Mouse (Mus musculus) ES-Bruce4 (cell line): ENCODE data around the gene Clp1. TPM values are rescaled to one million over a fixed set of nuclear protein-coding genes. Genes with fewer than 3 reads are reported as not detected.

Experiments used
- H3K27ac ChIP-seq: 2 replicates; pipeline ENCODE4 v1.5.1; 2012; ENCODE audit warnings: low read length, inconsistent platforms; ENCODE audit not compliant: insufficient read depth
- H3K27me3 ChIP-seq: 2 replicates; pipeline ENCODE4 v1.6.1; 2012; ENCODE audit warnings: mild to moderate bottlenecking, low read length, inconsistent platforms; ENCODE audit not compliant: control insufficient read depth, poor library complexity, insufficient read depth, severe bottlenecking
- H3K36me3 ChIP-seq: 2 replicates; pipeline ENCODE4 v1.6.1; 2012; ENCODE audit warnings: inconsistent platforms, mild to moderate bottlenecking, low read length, moderate library complexity; ENCODE audit not compliant: control insufficient read depth, poor library complexity, insufficient read depth, severe bottlenecking
- H3K4me1 ChIP-seq: one replicate; pipeline ENCODE4 v1.8.1; 2011; ENCODE audit warnings: low read length; ENCODE audit not compliant: control insufficient read depth, insufficient read depth
- H3K4me3 ChIP-seq: 2 replicates; pipeline ENCODE4 v1.5.1; 2011; ENCODE audit warnings: low read depth, mild to moderate bottlenecking, low read length
- H3K9ac ChIP-seq: 2 replicates; pipeline ENCODE4 v1.6.1; 2012; ENCODE audit warnings: low read depth, mild to moderate bottlenecking, inconsistent platforms; ENCODE audit not compliant: poor library complexity, severe bottlenecking
- H3K9me3 ChIP-seq: replicated peaks from 2 replicates; pipeline ENCODE4 v1.6.1; 2012; ENCODE audit warnings: mild to moderate bottlenecking, low read length, inconsistent platforms; ENCODE audit not compliant: control insufficient read depth, poor library complexity, insufficient read depth, severe bottlenecking
- CTCF ChIP-seq: IDR thresholded peaks from one replicate; pipeline ENCODE4 v1.8.1; 2011; ENCODE audit warnings: low read depth, low read length
- EP300 ChIP-seq: IDR thresholded peaks from 2 replicates; pipeline ENCODE4 v1.6.1; 2011; ENCODE audit warnings: low read depth, low read length; ENCODE audit not compliant: insufficient read depth
- POLR2A ChIP-seq: IDR thresholded peaks from one replicate; pipeline ENCODE4 v1.8.1; 2011; ENCODE audit warnings: low read length; ENCODE audit not compliant: insufficient read depth
- polyA plus RNA-seq: library from polyadenylated mRNA; stranded (reverse); fragments of >200 nt; gene quantifications from 2 replicates; pipeline ENCODE4 v1.2.4, GENCODE M21; 2011; ENCODE audit warnings: low read depth; ENCODE audit not compliant: missing spikeins, insufficient read depth, insufficient read length

Clp1 gene
- polyA plus RNA-seq, 1 experiment, result 34.9 TPM

DNA sequence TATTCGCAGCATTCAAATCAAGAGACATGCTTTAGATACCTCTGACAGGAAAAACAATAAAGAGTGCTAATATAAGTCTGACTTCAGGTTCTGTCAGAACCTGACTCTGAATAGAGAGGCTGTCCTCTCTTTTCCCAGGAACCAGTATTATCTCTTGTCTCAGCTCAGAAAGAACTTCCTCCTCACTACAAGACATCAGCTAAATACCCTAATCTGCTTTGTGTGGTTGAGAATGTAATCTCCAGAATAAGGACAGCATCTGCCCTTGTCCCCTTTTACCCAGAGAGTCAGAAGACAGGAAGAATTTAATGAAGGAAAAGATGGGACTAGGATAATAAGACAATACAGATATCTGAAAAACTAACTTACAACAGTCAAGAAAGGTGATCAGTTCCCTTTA is 23.7 kb downstream of the Clp1 start:
- no peak overlapping the region for H3K9ac ChIP-seq
- no peak for TF ChIP-seq POLR2A
- no peak for TF ChIP-seq CTCF
- TF ChIP-seq EP300, result no peak
- peaks cover 7% of the 10 kb centered on the region for H3K36me3 ChIP-seq

DNA sequence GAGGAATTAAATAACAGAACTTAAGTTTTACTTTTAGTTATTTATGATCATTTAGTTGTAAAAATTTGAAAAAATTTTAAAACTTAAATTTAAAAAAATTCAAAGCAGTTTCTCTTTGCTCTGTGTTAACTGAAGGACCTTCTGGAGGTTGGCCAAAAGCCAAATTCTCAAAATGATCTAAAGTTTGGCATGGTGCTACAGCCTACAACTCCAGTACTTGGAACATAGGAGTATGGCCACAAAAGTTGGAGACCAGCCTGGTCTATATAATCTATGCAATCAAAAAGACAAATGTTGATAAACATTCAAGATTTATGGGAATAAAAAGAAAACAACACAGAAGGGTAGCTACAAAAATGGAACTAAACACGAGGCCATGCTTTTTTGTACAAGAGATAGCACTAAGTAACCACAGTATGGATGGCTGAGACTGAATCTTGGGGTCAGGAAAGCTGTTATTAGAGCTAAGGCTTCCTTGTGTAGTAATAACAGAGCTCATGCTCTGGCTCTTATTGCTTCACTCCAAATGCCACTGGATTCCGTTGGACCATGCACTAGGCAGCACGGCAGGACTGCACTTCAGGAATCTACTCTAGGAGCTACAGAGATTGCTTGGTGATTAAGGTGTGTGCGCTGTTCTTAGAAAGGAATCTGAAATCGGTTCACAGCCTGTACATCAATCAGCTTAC is 32.0 kb downstream of the Clp1 start:
- TF ChIP-seq EP300, result no peak
- TF ChIP-seq POLR2A, result no peak
- no peak for TF ChIP-seq CTCF
- H3K4me1 ChIP-seq, result no peaks in the 10 kb centered on the region
- H3K36me3 ChIP-seq, result peaks cover 33% of the 10 kb centered on the region

More for the DNA sequence above, 23.7 kb downstream of the Clp1 start:
- Histone ChIP-seq H3K27ac (no peak overlapping the region), H3K4me3 (no peak overlapping the region), H3K4me1 (no peaks in the 10 kb centered on the region), H3K9me3 (no peaks in the 10 kb centered on the region), H3K27me3 (no peaks in the 10 kb centered on the region)

DNA sequence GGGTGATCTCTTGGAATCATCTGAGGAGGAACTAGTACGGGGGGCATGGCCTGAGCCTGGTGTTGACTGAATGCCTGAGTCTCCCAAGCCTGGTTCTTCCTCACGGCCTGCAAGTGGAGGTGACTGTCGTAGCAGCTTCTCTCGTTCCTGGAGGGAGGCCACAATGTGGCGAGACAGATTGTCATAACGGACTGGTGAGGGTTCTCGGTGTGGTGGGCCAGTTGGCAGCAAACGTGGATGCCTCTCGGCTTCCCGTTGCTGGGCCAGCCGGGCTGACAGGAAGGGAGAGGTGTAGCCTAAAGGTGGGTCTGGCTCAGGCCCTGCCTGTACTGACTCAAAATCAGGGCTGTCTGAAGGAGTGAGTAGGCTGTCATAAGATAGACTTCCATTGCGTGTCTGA is 37.1 kb downstream of the Clp1 start:
- Histone ChIP-seq H3K4me1 (no peaks in the 10 kb centered on the region), H3K9me3 (no peaks in the 10 kb centered on the region; the same call in 1 of the 2 replicates), H3K9ac (no peak overlapping the region), H3K27ac (no peak overlapping the region), H3K4me3 (no peak overlapping the region), H3K36me3 (peaks cover 66% of the 10 kb centered on the region), H3K27me3 (no peaks in the 10 kb centered on the region)
- TF ChIP-seq CTCF, result no peak
- TF ChIP-seq EP300, result no peak
- TF ChIP-seq POLR2A, result no peak

More for the DNA sequence above, 32.0 kb downstream of the Clp1 start:
- Histone ChIP-seq H3K4me3 (no peak overlapping the region), H3K9ac (no peak overlapping the region), H3K9me3 (no peaks in the 10 kb centered on the region), H3K27ac (no peak overlapping the region), H3K27me3 (no peaks in the 10 kb centered on the region)

DNA sequence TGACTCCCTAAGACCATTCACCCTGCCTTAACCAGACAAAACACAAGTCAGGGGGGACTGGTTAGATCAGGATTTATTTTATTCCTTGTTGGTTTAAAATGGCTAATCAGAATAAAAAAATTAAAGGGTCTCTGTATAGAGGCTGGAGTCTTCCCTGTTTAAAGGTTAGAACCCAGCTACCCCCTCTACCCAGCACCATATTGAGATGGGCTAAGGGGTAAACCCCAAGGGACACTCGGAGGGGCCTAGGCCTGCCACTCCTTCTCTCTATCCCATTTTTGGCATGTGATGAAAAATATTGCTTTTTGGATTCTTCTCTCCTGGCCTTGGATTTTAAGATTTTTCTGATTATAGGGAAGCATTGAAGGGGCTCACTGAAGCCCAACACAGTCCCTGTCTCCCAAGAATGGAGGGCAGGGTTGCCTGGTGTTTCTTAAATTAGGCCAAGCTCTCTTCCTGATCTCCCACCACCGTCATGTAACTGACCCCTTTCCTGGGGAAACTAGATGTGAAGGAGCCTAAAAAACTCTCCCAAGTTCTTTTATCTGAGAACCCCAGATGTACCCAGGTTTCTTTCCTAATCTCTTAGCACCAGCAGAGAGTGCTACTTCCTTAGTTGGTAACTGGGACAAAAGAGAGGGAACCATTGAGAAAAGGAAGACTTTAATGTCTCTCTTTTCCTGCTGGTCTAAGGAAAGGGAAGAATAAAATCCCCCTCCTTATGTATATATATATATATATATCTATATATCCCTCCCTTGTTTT is 38.9 kb downstream of the Clp1 start:
- Histone ChIP-seq H3K4me1 (no peaks in the 10 kb centered on the region), H3K36me3 (peaks cover 61% of the 10 kb centered on the region)
- TF ChIP-seq POLR2A, result no peak
- TF ChIP-seq CTCF, result no peak
- no peak for TF ChIP-seq EP300

DNA sequence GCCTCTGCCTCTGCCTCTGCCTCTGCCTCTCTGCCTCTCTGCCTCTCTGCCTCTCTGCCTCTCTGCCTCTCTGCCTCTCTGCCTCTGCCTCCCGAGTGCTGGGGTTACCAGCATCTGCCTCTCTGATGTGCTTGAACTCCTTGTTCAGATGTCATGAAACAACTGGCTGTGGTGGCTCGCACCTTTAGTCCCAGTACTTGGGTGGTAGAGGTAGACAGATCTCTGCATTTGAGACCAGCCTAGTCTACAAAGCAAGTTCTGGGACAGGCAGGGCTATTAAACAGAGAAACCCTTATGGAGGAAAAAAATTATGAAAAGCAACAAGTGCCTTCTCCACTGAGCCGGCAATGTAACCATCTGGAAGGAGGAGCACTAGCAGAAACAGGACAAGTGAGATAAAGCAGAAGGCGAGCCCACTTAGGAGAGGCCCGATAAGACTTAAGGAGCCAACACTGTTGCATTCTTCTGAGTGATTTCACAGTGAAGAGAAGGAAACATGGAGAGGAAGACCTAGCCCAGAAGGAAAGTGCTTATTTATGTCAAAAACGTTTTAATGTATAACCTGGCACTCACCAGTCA is 44.5 kb downstream of the Clp1 start:
- peaks cover 34% of the 10 kb centered on the region for H3K36me3 ChIP-seq
- H3K27ac ChIP-seq, result no peak overlapping the region
- H3K4me3 ChIP-seq, result no peak overlapping the region
- no peaks in the 10 kb centered on the region for H3K4me1 ChIP-seq
- no peak for TF ChIP-seq EP300
- TF ChIP-seq POLR2A, result no peak
- no peak for TF ChIP-seq CTCF
- no peaks in the 10 kb centered on the region for H3K27me3 ChIP-seq
- H3K9me3 ChIP-seq, result no peaks in the 10 kb centered on the region; the same call in 1 of the 2 replicates
- no peak overlapping the region for H3K9ac ChIP-seq

More for the DNA sequence above, 38.9 kb downstream of the Clp1 start:
- Histone ChIP-seq H3K4me3 (no peak overlapping the region), H3K9ac (no peak overlapping the region), H3K9me3 (no peaks in the 10 kb centered on the region; the same call in 1 of the 2 replicates), H3K27ac (no peak overlapping the region), H3K27me3 (no peaks in the 10 kb centered on the region)
